Mouse (Mus musculus): Measurements from ENCODE around the gene Fndc3b.

DNA sequence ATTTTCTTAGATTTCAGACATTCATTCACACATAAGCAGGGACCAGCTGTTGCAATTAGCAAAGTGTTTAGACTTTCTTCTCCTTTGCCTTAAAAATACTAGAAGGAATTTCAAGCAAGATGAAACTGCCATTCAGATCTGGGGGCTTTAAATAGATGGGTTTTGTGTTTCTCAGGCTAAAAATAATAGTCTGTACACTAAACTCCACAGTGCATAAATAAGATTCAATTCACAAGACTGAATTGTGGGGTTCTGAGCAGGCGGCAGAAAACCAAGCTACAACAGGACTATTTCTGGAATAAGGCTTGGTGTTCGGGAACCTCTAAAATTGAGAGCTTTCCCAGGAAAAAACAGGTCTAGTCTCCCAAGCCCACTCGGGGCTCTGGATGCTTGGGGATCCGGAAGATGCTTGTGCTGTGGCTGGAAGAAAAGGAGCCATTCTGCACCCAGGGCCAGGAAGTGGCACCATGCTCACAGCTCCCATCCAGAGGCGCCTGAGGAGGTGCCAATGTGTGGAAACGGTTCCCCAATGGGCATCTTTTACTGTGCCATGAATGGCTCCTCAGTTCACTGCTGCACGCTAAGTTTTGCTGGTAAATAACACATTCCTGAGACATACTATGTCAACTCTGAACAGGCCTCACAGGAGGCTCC is 117.5 kb downstream of the Fndc3b start:
- TF ChIP-seq GATA1 (IDR thresholded peaks at IDR 0.05; ENCODE audit: borderline replicate concordance, low read length), result no peak
- no peak for TF ChIP-seq FLI1 (IDR thresholded peaks at IDR 0.05; ENCODE audit: low read length)
